Mouse (Mus musculus) hindbrain, postnatal 0 days (tissue): ENCODE measurements at regions not wholly inside any gene's neighbourhood (a gene's known extent, or its start where the extent isn't known, plus 50 kb on each side); places are given as distances from the start of the nearest gene placed in this dataset.

Experiments used
- ATAC-seq: fragments of 200-750 bp; cut with Nextera tagmentation; 2 replicates; pipeline ENCODE4 v1.8.0; 2017; ENCODE audit warnings: mild to moderate bottlenecking, moderate TSS enrichment, moderate library complexity
- DNase-seq: peaks from one replicate; pipeline ENCODE4 v3.0.0-alpha.2; 2015; ENCODE audit warnings: low spot score
- H3K27ac ChIP-seq: fragments of 300-500 bp; sonication (generic); 2 replicates; pipeline ENCODE4 v1.5.1; 2014; ENCODE audit warnings: mild to moderate bottlenecking
- H3K27me3 ChIP-seq: fragments of 300-500 bp; sonication (generic); 2 replicates; pipeline ENCODE4 v1.6.1; 2014; ENCODE audit warnings: low read length, mixed read lengths; ENCODE audit not compliant: insufficient read depth
- H3K36me3 ChIP-seq: fragments of 300-500 bp; sonication (generic); 2 replicates; pipeline ENCODE4 v1.6.1; 2014; ENCODE audit warnings: low read length, mixed read lengths; ENCODE audit not compliant: insufficient read depth
- H3K4me1 ChIP-seq: fragments of 300-500 bp; sonication (generic); 2 replicates; pipeline ENCODE4 v1.6.1; 2014; ENCODE audit warnings: antibody characterized with exemption, low read length, mixed read lengths; ENCODE audit not compliant: insufficient read depth
- H3K4me2 ChIP-seq: fragments of 300-500 bp; sonication (generic); 2 replicates; pipeline ENCODE4 v1.6.1; 2014; ENCODE audit warnings: low read depth, mild to moderate bottlenecking, low read length, moderate library complexity, mixed read lengths
- H3K4me3 ChIP-seq: fragments of 300-500 bp; sonication (generic); 2 replicates; pipeline ENCODE4 v1.5.1; 2014; ENCODE audit warnings: low read length
- H3K9ac ChIP-seq: fragments of 300-500 bp; sonication (generic); replicated peaks from 2 replicates; pipeline ENCODE4 v1.6.1; 2014; ENCODE audit warnings: mild to moderate bottlenecking, low read length, moderate library complexity, mixed read lengths
- H3K9me3 ChIP-seq: fragments of 300-500 bp; sonication (generic); 2 replicates; pipeline ENCODE4 v1.6.1; 2016; ENCODE audit warnings: low read length, mixed read lengths
- CTCF ChIP-seq: IDR thresholded peaks from 2 replicates; pipeline ENCODE4 v1.5.1; 2016; ENCODE audit warnings: antibody characterized with exemption, control low read depth, low read depth
- WGBS: fragments of 180-500 bp; shearing (Covaris S2); extraction: QIAGEN DNeasy Blood & Tissue Kit; methylation state at CpG from one replicate; pipeline ENCODE4 v1.1.7; 2014; 5-methylcytosine and 5-hydroxymethylcytosine counted together

GRCm38 (mm10) chr1:57525965-57526364 is 119.1 kb upstream of the Tyw5 start:
- no peak overlapping the region for H3K27ac ChIP-seq
- H3K36me3 ChIP-seq, result no peaks in the 10 kb centered on the region
- WGBS, result 81% methylated on average over 4 of the region's 4 CpGs
- no peaks in the 10 kb centered on the region for H3K27me3 ChIP-seq
- H3K9me3 ChIP-seq, result no peaks in the 10 kb centered on the region
- ATAC-seq (no peak), DNase-seq (no peak)
- no peaks in the 10 kb centered on the region for H3K4me1 ChIP-seq
- H3K4me2 ChIP-seq, result no peak overlapping the region
- no peak for TF ChIP-seq CTCF
- no peak overlapping the region for H3K4me3 ChIP-seq
- H3K9ac ChIP-seq, result no peak overlapping the region

DNA sequence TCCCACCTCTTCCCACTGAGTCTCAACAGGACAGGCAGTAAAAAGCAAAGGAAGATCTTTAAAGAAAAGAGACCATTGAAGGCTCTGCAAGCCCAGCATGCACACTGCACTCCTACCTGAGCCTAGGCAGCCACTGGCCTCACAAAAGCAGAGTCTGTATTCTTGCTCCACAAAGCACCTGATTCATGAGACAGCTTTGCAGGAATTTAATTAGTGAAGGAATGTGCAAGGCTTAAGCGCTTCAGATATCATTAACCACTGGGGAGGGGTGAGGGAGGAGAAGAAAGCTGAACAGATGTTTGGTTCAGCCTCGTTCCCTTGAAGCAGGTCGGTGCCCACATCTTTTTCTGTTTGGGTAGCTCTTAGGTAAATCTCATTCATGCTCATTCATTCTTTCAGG is 121.8 kb upstream of the Tyw5 start:
- Histone ChIP-seq H3K27ac (no peak overlapping the region), H3K4me1 (no peaks in the 10 kb centered on the region), H3K36me3 (no peaks in the 10 kb centered on the region), H3K9ac (no peak overlapping the region), H3K9me3 (no peaks in the 10 kb centered on the region), H3K27me3 (no peaks in the 10 kb centered on the region), H3K4me3 (no peak overlapping the region), H3K4me2 (no peak overlapping the region)
- peak; percentile 44 for DNase-seq
- TF ChIP-seq CTCF, result no peak
- WGBS, result 25% methylated on average over 3 of the region's 3 CpGs
- peak; percentile 49; the same call in 1 of the 2 replicates for ATAC-seq

- Histone ChIP-seq H3K36me3 (no peaks in the 10 kb centered on the region), H3K4me3 (no peak overlapping the region), H3K4me1 (no peaks in the 10 kb centered on the region), H3K27me3 (no peaks in the 10 kb centered on the region), H3K4me2 (no peak overlapping the region), H3K27ac (no peak overlapping the region), H3K9ac (no peak overlapping the region), H3K9me3 (no peaks in the 10 kb centered on the region)
- WGBS, result 70% methylated on average over 2 of the region's 2 CpGs
- no peak for TF ChIP-seq CTCF
- DNase-seq (no peak), ATAC-seq (no peak)
Observed at GRCm38 (mm10) chr1:57529320-57529719, 122.4 kb upstream of the Tyw5 start.

DNA sequence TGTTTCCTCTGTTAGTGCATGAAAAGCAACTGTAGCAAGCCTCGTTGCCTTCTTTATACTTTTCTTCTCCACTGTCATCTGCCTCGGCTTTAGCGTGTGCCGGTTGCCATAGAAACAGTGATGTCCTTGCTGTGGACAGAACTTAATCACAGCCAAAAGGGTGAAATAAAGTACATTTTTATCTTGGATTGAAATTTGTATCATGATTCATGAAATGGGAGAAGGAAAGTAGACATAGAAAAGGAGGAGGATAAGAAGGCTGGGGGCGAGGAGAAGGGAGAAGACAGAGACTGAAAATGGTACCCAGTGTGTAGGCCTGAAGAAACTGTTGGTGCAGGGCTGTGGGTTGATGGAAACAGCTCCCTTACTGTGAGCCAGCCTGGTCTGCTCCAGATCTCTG is 130.5 kb upstream of the Tyw5 start:
- 56% methylated on average over 5 of the region's 5 CpGs for WGBS
- no peak for ATAC-seq
- DNase-seq, result peak; percentile 46

DNA sequence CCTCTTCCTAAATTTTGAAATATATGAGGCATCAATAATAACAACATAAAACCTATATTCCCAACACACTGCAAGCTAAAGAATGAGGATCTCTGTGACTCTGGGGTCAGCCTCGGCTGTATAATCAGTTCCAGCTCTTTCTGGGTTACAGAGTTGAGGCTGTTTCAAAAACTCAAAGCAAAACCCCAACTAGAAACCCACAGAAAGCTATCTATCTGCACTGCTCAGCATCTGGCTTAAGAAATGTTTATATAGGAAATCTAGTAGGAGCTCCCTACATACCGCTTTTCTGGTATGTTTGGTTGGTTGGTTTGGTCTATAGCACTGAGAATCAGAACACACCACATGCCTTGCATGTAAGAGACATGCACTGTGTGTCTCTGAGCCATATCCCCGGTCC is 137.8 kb upstream of the Tyw5 start:
- DNase-seq (no peak), ATAC-seq (no peak)
- WGBS, result 74% methylated on average over 3 of the region's 3 CpGs
- no peaks in the 10 kb centered on the region for H3K36me3 ChIP-seq
- H3K27me3 ChIP-seq, result no peaks in the 10 kb centered on the region
- no peaks in the 10 kb centered on the region for H3K9me3 ChIP-seq
- H3K9ac ChIP-seq, result no peak overlapping the region
- H3K27ac ChIP-seq, result no peak overlapping the region
- no peaks in the 10 kb centered on the region for H3K4me1 ChIP-seq
- no peak overlapping the region for H3K4me2 ChIP-seq
- H3K4me3 ChIP-seq, result no peak overlapping the region
- no peak for TF ChIP-seq CTCF

More for the DNA sequence above, 130.5 kb upstream of the Tyw5 start:
- TF ChIP-seq CTCF, result no peak
- Histone ChIP-seq H3K9me3 (no peaks in the 10 kb centered on the region), H3K9ac (no peak overlapping the region), H3K4me2 (no peak overlapping the region), H3K36me3 (no peaks in the 10 kb centered on the region), H3K27me3 (no peaks in the 10 kb centered on the region), H3K4me3 (no peak overlapping the region), H3K4me1 (no peaks in the 10 kb centered on the region), H3K27ac (no peak overlapping the region)

DNA sequence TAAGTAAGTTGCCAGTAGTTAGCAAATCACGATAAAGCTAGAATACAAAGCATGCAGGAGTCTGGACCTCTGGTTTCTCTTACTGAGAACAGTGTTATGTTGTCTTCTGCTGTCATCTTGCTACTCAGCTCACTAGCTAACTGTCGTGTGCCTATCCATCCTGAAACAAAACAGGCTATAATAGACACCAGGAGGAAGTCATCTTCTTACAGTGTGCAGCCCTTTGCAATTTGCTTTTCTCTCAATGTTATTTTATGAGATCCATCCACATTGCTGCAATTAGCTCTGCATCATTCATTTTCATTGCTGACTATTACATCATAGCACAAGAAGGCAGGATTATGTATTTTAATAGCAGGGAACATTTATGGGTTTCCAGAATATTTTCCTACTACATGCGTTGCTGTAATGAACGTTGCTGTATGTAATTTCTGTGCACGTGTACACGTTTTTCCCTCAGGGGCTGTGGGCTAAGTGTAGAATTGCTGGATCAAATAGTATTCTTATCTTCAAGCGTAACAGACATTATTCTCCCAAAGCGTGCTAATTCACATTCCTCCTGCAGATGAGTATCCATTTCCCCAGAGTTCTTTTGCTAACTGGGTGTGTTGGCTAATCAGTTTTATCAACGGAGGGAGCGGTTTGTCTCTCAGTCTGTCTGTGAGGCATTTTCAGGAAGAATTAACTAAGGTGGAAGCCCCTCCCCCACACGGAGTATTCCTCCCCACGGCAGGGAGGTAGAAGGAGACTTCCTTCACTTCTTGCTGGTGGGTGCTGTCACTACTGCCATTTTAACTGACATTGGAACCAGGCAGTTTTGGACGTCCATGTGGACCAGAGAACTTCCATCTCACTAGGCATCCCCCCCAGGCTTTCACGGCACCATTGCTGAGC is 139.1 kb upstream of the Tyw5 start:
- 55% methylated on average over 14 of the region's 14 CpGs for WGBS
- no peak overlapping the region for H3K9ac ChIP-seq
- no peak overlapping the region for H3K27ac ChIP-seq
- H3K4me1 ChIP-seq, result no peaks in the 10 kb centered on the region
- no peak overlapping the region for H3K4me3 ChIP-seq
- ATAC-seq (peak; percentile 38), DNase-seq (peak; percentile 11)
- peak overlapping the region; percentile 28; the same call in 1 of the 2 replicates for H3K4me2 ChIP-seq
- no peak for TF ChIP-seq CTCF
- no peaks in the 10 kb centered on the region for H3K27me3 ChIP-seq
- no peaks in the 10 kb centered on the region for H3K36me3 ChIP-seq
- no peaks in the 10 kb centered on the region for H3K9me3 ChIP-seq

GRCm38 (mm10) chr1:57561517-57561916 is 154.6 kb upstream of the Tyw5 start:
- no peak for TF ChIP-seq CTCF
- no peaks in the 10 kb centered on the region for H3K4me1 ChIP-seq
- ATAC-seq, result no peak
- no peak for DNase-seq
- no peaks in the 10 kb centered on the region for H3K27me3 ChIP-seq
- H3K9ac ChIP-seq, result no peak overlapping the region
- H3K9me3 ChIP-seq, result no peaks in the 10 kb centered on the region
- no peak overlapping the region for H3K27ac ChIP-seq
- WGBS, result 82% methylated on average over 2 of the region's 2 CpGs
- no peak overlapping the region for H3K4me3 ChIP-seq
- H3K36me3 ChIP-seq, result no peaks in the 10 kb centered on the region
- H3K4me2 ChIP-seq, result no peak overlapping the region
